Mouse (Mus musculus) Muller cell, postnatal 12 days (primary cell): ENCODE measurements at regions not wholly inside any gene's neighbourhood (a gene's known extent, or its start where the extent isn't known, plus 50 kb on each side); places are given as distances from the start of the nearest gene placed in this dataset.
"Not testable (repeated sequence)": the region's sequence is repeated elsewhere in the genome, so short reads cannot be mapped to it uniquely, and the experiment has no call there.

ENCODE experiments used
- DNase-seq: peaks from one replicate; pipeline ENCODE4 v3.0.0-alpha.2; 2015; ENCODE audit errors: inconsistent ontology term

DNA sequence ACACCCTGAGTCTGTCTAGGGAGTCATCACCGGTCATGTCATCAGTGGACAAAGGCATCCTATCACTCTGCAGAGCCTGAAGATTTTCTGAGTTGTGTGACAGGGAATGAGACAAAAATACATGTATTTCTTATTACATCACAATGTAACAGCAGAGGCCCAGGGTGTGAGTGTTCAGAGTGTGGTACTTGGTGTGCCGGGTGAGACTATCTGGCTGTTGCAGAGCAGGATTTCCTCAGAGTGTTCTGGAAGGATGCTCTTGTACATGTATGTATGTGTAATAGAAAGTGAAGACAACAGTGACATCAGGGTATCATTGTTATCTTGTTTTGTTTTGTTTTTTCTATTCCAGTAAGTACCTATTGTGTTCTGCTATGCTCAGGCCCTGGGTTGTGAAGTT lies 87.7 kb downstream of the Rhob start:
- DNase-seq: no peak

DNA sequence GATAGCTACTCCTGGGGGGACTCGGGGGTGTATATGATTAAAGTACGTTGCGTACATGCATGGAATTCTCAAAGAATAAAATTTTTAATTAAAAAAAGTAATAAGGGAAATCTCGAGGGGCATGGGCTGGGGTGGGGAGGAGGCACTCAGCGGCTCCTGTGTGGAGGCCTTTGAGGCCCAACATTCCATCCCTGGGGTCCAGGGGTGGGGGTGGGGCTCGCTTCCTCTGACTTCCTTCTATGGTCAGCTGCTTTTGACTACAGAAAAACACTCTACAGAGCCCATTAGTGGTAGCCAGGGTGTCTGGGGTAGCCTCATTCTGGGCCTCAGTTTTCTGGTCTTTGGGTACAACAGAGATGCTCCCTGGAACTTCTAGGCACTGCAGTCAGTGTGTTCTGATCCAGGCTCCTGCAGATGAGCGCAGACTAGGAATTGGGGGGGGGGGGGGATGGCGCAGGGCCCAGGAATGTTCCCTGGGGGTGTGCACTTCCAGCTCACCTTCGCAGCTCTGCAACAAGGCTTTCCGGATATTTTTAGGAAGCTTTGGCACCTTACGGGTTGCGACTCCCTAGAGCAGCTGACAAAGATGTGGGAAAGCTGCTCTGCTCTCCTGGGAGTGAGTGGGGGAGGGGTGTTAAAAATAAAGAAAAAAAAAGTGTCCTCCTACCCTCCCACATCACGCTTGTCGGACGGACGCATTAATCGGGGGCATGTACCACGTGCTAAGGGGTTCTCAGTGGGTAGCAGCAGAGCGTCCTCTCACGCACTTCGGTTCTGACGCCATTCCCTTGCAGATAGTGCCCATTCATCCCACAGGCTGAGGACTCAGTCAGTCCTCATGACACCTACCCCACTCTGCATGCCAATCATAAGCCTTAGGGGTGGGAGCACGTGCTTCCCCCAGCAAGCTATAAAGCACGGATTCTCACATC lies 89.1 kb downstream of the Rhob start:
- no peak for DNase-seq

DNA sequence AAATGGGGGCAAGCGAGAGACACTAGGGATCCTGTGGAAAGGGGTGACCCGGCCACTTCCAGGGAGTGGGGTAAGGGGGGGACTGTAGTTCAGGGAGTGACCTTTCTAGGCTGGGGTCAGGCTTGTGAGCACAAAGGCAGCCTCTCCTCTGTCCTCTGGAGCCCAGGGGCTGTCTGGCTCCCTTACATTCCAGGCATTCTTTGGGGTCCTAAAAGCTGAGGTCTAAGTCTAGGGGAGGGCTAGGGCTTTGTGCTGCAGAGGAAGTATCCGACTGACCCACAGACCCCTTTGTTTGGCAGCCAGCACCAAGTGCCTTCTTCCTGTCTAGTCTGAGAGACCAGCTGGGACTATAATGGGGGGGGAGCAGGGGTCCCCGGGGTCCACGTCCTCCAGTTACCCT lies 88.9 kb downstream of the Hs1bp3 start:
- DNase-seq: peak; percentile 81

DNA sequence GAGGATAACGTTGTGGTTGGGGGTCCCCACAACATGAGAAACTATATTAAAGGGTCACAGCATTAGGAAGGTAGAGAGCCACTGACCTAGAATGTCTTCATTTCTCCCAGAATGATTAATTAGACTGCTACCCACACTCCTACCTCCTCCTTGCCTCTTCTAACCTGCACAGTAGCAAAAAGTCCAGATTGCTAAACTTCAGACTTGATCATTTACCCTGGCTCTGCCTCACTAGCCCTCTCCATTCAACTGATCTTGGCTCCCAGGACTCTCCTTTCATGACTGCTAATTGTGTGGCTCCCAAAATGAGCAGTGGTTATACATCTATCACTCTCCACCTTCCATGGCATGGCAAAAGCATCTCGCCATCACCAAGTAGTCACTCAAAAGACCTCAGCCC lies 88.1 kb downstream of the Hs1bp3 start:
- no peak for DNase-seq

DNA sequence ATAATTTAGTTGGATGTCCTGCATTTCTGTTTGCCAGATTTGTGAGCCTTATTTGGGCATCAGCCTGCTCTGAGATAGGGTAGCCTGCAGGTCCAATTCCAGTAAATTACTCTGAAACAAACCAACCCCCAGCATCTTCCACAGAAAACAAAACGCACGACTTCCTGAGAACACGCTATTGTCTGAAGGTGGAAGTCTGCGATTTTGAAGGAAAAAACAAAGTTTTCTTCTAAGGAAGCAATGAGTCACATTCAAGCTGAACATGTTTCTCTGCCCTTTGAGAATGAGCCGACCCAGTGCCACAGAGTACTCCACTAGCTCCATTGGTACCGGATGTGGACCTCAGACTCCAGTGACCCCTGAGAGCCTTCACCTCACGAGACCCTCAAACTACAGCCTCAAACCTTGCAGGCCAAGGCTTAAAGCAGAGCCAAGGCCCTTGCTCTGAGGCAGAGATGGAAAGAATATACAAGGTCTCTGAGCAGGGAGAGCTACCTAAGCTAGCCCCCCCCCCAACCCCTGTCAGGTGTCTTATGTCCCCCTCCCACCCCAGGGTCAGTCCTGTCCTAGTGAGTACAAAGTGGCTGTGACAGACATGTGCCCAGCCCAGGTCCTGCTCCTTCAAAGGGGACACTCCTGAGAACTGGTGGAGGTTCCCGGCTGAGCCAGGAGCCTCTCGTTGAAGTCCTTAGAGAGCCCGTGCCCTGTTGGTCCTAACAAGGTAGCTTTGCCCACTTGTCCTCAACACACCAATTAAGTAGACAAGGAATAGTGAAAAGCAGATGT lies 87.3 kb downstream of the Hs1bp3 start:
- no peak for DNase-seq

DNA sequence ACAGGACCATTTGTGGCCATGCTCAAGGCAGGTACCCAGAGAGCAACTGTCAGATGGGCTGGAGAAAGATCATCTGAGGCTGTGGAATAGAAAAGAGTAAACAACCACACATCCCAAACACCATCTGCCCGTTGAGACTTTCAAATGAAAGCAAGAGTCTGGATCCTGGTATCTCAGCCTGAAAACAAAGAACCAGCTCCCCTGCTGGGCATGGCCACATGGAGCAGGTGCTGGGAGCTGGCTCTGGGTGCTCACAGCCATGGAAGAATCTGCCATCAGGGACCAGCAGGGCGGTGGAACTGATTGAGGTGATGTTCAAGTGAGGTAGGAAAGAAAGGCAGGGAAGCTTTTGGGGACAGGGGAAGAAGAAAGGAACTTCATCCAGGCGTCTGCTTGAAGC lies 85.6 kb downstream of the Hs1bp3 start:
- DNase-seq: no peak

DNA sequence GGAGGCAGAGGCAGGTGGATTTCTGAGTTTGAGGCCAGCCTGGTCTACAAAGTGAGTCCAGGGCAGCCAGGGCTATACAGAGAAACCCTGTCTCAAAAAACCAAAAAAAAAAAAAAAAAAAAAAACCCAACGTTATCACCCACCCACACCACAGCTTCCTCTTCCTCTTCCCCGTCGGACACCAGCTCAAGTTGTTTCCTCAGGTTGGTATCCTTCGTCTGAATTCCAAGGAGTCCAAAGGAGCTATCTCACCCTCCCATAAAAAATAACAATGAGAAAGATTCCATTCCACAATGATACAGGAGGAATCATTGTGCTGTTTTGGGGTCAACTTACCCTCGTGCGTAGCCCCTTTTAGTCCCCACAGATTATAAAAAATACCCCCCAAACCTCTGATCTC lies 83.2 kb downstream of the Hs1bp3 start:
- DNase-seq: not testable (repeated sequence)

DNA sequence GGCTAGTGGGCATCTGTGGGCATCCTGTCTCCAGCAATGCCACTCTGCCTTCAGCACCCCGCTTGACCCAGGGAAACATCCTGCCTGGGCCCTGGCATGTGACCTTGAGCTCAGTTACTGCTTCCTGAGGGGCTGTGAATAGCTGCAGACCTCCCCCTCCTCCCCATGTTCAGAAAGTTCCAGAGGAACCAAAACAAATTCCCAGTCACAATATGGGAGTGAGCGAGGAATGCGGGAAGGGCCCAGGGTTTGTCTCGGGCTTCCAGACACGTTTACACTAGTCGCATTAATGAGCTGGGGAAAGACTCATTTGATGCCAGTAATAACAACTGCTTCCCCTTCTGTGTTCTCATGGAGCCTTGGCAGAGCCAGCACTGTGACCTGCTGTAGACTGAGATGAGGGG lies 81.7 kb downstream of the Hs1bp3 start:
- DNase-seq: peak; percentile 82

DNA sequence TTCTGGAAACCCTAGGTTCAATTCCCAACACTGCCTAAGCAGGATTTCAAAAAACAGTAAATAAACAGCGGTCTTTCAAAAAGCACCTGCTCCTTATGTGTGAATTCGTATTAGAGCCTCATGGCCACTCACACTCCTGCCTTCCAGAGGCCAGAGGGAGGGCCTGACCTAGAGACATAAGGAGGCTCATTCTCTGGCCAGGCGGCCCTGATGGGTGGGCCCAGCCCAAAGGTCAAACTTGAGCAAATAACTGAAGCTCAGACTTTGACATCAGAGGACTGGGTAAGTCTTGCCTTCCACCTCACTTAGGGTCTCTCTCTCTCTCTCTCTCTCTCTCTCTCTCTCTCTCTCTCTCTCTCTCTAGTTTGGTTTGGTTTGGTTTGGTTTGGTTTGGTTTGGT lies 80.7 kb downstream of the Hs1bp3 start:
- DNase-seq: no peak
